Mouse (Mus musculus): ENCODE results near the gene BC034090.

GRCm38 (mm10) chr1:155172895-155173643, 71.2 kb downstream of the BC034090 start:
- TF ChIP-seq CTCF (IDR thresholded peaks at IDR 0.05; ENCODE audit: borderline replicate concordance, control insufficient read depth, extremely low read depth, insufficient read depth, low read length, poor library complexity) (no peak), POLR2A (IDR thresholded peaks at IDR 0.05; ENCODE audit: control insufficient read depth, extremely low read depth, insufficient read depth, low read length, poor library complexity) (no peak)
